Mouse (Mus musculus) kidney, embryonic 16.5 days (tissue): ENCODE measurements around the gene Cd180. TPM values are rescaled to one million over a fixed set of nuclear protein-coding genes. Genes with fewer than 3 reads are reported as not detected.
A peak's percentile ranks its signal among the peaks of the same experiment; 100 is the strongest.
"Not testable (repeated sequence)": the region's sequence is repeated elsewhere in the genome, so short reads cannot be mapped to it uniquely, and the experiment has no call there.

Source experiments
- ATAC-seq: fragments of 200-750 bp; cut with Nextera tagmentation; 2 replicates; pipeline ENCODE4 v1.8.0; 2017; ENCODE audit warnings: moderate TSS enrichment; ENCODE audit not compliant: low FRiP score, low TSS enrichment
- H3K27ac ChIP-seq: fragments of 300-500 bp; sonication (generic); 2 replicates; pipeline ENCODE4 v1.5.1; 2014; ENCODE audit warnings: low read length
- H3K27me3 ChIP-seq: fragments of 300-500 bp; sonication (generic); 2 replicates; pipeline ENCODE4 v1.6.1; 2014; ENCODE audit warnings: low read length, control low read depth, mixed read lengths; ENCODE audit not compliant: insufficient read depth
- H3K36me3 ChIP-seq: fragments of 300-500 bp; sonication (generic); 2 replicates; pipeline ENCODE4 v1.6.1; 2014; ENCODE audit warnings: low read length, control low read depth, mixed read lengths; ENCODE audit not compliant: insufficient read depth
- H3K4me1 ChIP-seq: fragments of 300-500 bp; sonication (generic); 2 replicates; pipeline ENCODE4 v1.6.1; 2014; ENCODE audit warnings: low read length, control low read depth, mixed read lengths; ENCODE audit not compliant: insufficient read depth
- H3K4me2 ChIP-seq: fragments of 300-500 bp; sonication (generic); replicated peaks from 2 replicates; pipeline ENCODE4 v1.6.1; 2014; ENCODE audit warnings: low read depth, low read length
- H3K4me3 ChIP-seq: fragments of 300-500 bp; sonication (generic); 2 replicates; pipeline ENCODE4 v1.5.1; 2014; ENCODE audit warnings: mild to moderate bottlenecking, low read length
- H3K9ac ChIP-seq: fragments of 300-500 bp; sonication (generic); replicated peaks from 2 replicates; pipeline ENCODE4 v1.6.1; 2014; ENCODE audit warnings: low read length
- H3K9me3 ChIP-seq: fragments of 300-500 bp; sonication (generic); 2 replicates; pipeline ENCODE4 v1.6.1; 2016; ENCODE audit warnings: low read length, control low read depth
- WGBS: fragments of 180-500 bp; shearing (Covaris S2); extraction: QIAGEN DNeasy Blood & Tissue Kit; methylation state at CpG from one replicate; pipeline ENCODE4 v1.1.7; 2014; 5-methylcytosine and 5-hydroxymethylcytosine counted together
- polyA plus RNA-seq: library from polyadenylated mRNA; unstranded; fragments of >200 nt; fragmentation: Nextera tagmentation; extraction: Ambion mirVana; gene quantifications from 2 replicates; pipeline ENCODE4 v1.2.1, GENCODE M21; 2015

Gene Cd180
- polyA plus RNA-seq, 1 experiment from 2014 or later, result 0.29 TPM

DNA sequence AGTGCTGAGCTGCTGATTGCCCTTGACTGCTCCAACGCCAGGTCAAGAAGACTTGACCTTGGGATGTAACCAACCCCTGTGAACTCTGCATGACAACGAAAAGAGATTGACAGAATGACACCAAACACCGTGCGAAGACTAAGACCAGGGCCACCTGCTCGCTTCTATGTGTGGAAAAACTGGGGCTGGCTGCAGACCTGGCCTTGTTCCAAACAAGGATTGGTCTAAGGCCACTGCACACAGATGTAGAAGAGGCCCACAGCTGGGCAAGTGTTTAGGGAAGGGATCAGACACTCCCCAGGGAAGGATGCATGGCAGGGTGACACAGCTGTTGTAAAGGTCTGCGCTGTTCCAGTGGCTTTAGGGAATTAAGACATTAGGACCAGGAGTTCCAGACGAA is 22.9 kb upstream of the Cd180 start:
- no peaks in the 10 kb centered on the region for H3K36me3 ChIP-seq
- 0 out of 2 replicates have a peak, but pooled peaks have one; percentile 19 for ATAC-seq
- 62% methylated on average over 7 of the region's 7 CpGs for WGBS

DNA sequence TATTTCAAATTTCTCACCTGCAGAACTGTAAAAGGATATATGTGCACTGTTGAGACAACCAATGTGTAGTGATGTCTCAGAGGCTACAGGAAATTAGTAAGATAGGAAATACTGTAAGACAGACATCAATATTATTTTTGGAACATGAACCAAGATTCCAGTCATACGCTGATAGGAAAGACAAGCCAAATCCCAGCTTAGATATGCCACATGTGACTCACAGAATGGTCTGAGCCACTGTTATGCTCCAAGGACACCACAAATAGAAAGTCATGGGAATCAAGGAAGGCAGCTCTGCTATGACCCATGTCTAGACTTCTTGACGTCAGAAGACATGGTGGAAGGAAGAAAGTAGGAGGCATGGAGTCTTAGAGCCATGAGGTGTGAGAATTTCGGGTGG is 19.3 kb upstream of the Cd180 start:
- Histone ChIP-seq H3K27me3 (no peaks in the 10 kb centered on the region), H3K27ac (no peak overlapping the region), H3K9ac (no peak overlapping the region), H3K36me3 (no peaks in the 10 kb centered on the region), H3K9me3 (peaks cover 4% of the 10 kb centered on the region; the same call in 1 of the 2 replicates), H3K4me2 (no peak overlapping the region), H3K4me1 (peaks cover 9% of the 10 kb centered on the region), H3K4me3 (no peak overlapping the region)
- no peak for ATAC-seq
- 78% methylated on average over 3 of the region's 3 CpGs for WGBS

More for the DNA sequence above, 22.9 kb upstream of the Cd180 start:
- H3K9ac ChIP-seq, result no peak overlapping the region
- H3K9me3 ChIP-seq, result peaks cover 4% of the 10 kb centered on the region; the same call in 1 of the 2 replicates
- no peak overlapping the region for H3K4me2 ChIP-seq
- H3K4me1 ChIP-seq, result peaks cover 9% of the 10 kb centered on the region
- no peak overlapping the region for H3K4me3 ChIP-seq
- H3K27me3 ChIP-seq, result no peaks in the 10 kb centered on the region
- H3K27ac ChIP-seq, result no peak overlapping the region

DNA sequence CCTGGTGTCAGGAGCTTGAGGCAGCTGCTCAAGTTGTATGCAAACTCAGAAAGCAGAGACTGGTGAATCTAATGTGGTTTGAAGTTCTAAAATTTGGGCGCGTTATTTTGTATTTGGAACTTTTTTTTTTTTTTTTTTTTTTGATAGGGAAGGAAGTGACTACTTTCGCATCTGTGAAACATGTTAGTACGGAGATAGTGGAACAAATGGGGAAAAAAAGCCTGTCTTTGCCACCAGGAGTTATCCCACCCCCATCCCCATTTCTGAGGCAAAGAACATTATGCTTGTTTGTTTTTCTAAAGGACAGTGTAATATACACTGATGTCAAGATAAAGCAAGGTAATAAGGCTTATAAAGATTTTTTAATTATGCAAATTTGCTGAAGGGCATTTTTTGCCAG is 15.8 kb upstream of the Cd180 start:
- H3K27me3 ChIP-seq, ATAC-seq, H3K4me1 ChIP-seq, H3K36me3 ChIP-seq, H3K27ac ChIP-seq, H3K4me2 ChIP-seq, H3K4me3 ChIP-seq, H3K9ac ChIP-seq, H3K9me3 ChIP-seq: not testable (repeated sequence)
- 80% methylated on average over 4 of the region's 4 CpGs for WGBS

DNA sequence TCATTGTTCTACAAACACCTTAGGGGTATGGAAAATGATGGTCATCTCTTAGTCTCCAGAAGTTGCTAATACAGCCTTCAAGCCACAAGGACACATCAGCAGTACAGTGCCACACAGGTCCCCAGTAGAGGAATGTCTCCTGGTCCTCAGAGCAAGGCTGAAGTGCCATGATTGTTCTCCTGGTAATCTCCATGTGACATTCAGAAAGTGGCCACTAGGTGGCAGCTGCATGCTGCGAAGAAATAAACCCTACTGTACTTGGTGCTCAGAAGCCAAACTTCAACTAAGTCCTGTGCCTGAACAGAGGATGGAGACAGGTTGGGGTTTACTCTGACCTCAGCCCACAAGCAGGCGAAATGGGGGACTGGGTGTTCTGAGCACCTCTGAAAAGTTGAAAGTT is 14.9 kb upstream of the Cd180 start:
- Histone ChIP-seq H3K36me3 (no peaks in the 10 kb centered on the region), H3K9ac (no peak overlapping the region), H3K4me2 (no peak overlapping the region), H3K27ac (no peak overlapping the region), H3K27me3 (no peaks in the 10 kb centered on the region), H3K4me3 (no peak overlapping the region), H3K9me3 (no peaks in the 10 kb centered on the region), H3K4me1 (no peaks in the 10 kb centered on the region)
- 4% methylated on average over 2 of the region's 2 CpGs for WGBS
- ATAC-seq, result peak; percentile 67

DNA sequence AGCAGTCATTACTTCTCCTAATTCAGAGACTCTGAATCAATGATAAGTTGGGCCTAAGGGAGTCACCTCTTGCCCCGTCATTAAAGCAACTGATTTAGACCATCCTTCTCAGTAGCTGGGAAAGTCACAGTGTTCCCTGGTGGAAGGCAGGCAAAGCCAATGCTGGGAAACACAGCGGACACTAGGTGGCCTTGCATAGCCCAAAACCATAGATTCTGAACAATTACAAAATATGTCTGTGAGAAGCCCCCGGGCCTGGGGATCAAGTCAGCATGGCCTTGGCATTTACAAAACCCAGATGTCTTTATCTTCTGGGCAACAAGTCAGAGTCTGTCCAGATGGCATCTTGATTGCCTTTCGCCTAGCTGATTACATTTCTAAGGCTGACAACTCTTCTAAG is 8.5 kb upstream of the Cd180 start:
- H3K9ac ChIP-seq, result no peak overlapping the region
- no peaks in the 10 kb centered on the region for H3K9me3 ChIP-seq
- ATAC-seq, result no peak
- 76% methylated on average over 4 of the region's 4 CpGs for WGBS
- no peak overlapping the region for H3K4me2 ChIP-seq
- H3K36me3 ChIP-seq, result no peaks in the 10 kb centered on the region
- H3K27ac ChIP-seq, result no peak overlapping the region
- H3K4me3 ChIP-seq, result no peak overlapping the region
- H3K4me1 ChIP-seq, result no peaks in the 10 kb centered on the region
- H3K27me3 ChIP-seq, result no peaks in the 10 kb centered on the region

DNA sequence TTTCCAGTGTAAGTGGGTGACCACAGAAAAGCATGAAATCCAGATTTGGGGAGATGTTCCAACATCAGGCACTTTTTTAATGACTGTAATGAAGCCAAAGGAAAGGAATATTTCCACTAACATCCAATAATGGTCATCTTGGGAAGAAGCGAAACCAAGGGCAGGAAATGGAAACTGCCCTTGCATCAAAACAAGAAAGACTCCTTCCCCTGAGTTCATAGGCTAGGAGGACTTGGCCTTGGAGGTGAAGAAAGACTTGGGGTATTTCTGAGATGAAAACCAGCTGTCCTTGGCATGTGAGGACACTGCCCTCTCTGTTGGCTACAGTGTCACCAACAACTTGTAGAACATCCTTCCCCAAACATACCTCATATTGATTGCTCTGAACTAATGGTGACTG is 5.2 kb upstream of the Cd180 start:
- no peaks in the 10 kb centered on the region for H3K9me3 ChIP-seq
- H3K36me3 ChIP-seq, result no peaks in the 10 kb centered on the region
- no peak overlapping the region for H3K4me2 ChIP-seq
- peaks cover 8% of the 10 kb centered on the region; the same call in 1 of the 2 replicates for H3K4me1 ChIP-seq
- H3K27me3 ChIP-seq, result no peaks in the 10 kb centered on the region
- no peak overlapping the region for H3K4me3 ChIP-seq
- H3K27ac ChIP-seq, result no peak overlapping the region
- ATAC-seq, result no peak
- 82% methylated on average over 1 of the region's 1 CpGs for WGBS
- no peak overlapping the region for H3K9ac ChIP-seq

DNA sequence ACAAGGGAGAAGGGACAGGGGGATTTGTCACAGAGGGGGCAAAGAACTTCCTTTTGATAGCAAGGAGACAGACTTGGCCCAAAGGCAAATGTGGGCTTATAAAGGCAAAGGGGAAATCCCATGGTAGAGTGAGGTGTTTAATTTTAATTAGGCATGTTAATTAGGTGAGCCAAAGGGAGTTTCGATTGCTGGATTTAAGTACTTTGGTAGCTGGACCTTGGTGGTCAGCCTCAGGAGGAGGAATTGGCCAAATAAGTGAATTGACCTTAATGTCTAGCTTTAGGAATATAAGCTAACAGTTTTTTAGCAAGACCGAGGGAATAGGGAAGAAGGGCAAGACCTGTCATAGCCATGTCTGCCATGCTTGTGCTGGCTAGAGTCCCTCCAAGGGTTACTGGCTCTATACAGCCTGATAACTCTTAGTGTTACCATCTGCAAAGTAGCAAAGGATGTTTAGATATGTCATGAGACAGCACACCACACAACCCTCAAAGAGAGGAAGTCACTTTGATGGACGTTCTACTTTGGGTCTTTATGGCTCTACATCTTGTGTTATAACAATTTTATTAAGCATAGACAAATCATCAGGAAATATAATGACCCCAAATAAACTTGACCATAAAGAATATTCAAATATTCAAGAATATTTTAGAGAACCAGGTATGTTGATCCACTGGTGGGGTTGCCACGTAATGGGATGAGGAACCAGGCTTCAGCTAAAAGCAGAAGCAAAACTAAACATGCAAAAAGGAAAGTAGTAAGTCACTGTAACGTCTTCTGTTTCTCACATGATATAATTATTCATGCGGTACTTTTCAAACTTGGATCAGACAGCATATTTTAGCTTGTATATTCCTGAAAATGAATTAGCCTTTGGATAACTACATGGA is 3.9 kb upstream of the Cd180 start:
- WGBS, result 79% methylated on average over 6 of the region's 6 CpGs
- no peak overlapping the region for H3K27ac ChIP-seq
- no peak for ATAC-seq

DNA sequence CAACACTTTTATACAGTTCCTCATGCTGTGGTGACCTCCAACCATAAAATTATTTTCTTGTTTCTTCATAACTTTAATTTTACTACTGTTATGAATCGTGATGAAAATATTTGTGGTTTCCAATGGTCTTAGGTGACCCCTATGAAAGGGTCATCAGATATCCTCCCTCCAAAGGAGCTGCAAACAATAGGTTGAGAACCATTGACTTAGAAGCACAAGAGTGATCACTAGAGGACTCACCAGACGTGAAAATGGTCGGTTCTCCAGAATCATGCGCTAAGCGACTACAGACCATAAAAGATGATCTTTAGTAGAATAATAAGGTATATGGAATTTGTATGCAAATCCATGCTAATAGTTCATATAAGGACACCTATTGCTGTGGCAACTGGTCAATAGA is 3.2 kb upstream of the Cd180 start:
- H3K27me3 ChIP-seq, result no peaks in the 10 kb centered on the region
- no peaks in the 10 kb centered on the region for H3K36me3 ChIP-seq
- no peaks in the 10 kb centered on the region for H3K9me3 ChIP-seq
- peaks cover 8% of the 10 kb centered on the region; the same call in 1 of the 2 replicates for H3K4me1 ChIP-seq
- no peak overlapping the region for H3K9ac ChIP-seq
- no peak overlapping the region for H3K27ac ChIP-seq
- no peak for ATAC-seq
- no peak overlapping the region for H3K4me3 ChIP-seq
- WGBS, result 87% methylated on average over 5 of the region's 5 CpGs
- no peak overlapping the region for H3K4me2 ChIP-seq

More for the DNA sequence above, 3.9 kb upstream of the Cd180 start:
- H3K4me3 ChIP-seq, result no peak overlapping the region
- H3K4me1 ChIP-seq, result peaks cover 8% of the 10 kb centered on the region; the same call in 1 of the 2 replicates
- no peaks in the 10 kb centered on the region for H3K27me3 ChIP-seq
- H3K4me2 ChIP-seq, result no peak overlapping the region
- no peaks in the 10 kb centered on the region for H3K36me3 ChIP-seq
- H3K9ac ChIP-seq, result no peak overlapping the region
- H3K9me3 ChIP-seq, result no peaks in the 10 kb centered on the region

DNA sequence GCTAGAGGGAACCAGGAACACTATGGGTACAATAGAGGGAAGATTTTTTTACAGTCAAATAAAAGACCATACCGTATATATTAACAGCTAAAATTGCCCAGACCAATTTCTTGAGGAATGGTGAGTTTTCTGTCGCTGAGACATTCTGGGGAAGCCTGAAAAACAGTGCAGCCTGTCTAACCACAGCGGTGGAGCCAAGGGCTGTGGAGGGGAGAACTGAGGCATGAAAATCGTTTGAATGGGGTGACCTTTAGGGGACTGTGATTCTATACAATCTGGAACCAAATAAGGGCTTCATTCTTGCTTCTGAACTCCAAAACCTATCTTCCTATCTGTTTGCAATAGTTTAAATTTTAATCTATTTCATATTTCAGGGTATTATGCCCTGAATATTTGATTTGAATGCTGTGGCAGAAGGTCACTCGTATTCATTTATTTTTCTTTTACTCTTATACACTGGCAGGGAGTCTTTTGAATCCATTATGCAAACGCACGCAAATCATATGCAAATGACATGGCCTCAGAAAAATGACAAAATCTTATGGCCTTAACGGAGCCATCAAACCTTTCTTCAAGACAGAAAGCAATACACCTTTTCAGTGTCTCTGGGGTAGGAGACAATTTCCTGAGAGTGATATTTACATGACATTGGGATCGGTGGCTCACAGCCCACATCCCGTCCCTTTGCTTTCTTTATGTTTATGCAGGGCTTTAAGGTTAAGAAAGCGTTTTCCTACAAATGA is 1.8 kb upstream of the Cd180 start:
- no peaks in the 10 kb centered on the region for H3K27me3 ChIP-seq
- H3K36me3 ChIP-seq, result no peaks in the 10 kb centered on the region
- H3K27ac ChIP-seq, result no peak overlapping the region
- H3K9ac ChIP-seq, result no peak overlapping the region
- H3K4me2 ChIP-seq, result no peak overlapping the region
- 68% methylated on average over 11 of the region's 11 CpGs for whole genome bisulfite sequencing
- H3K4me3 ChIP-seq, result no peak overlapping the region
- peaks cover 8% of the 10 kb centered on the region; the same call in 1 of the 2 replicates for H3K4me1 ChIP-seq
- no peaks in the 10 kb centered on the region for H3K9me3 ChIP-seq
- no peak for ATAC-seq

DNA sequence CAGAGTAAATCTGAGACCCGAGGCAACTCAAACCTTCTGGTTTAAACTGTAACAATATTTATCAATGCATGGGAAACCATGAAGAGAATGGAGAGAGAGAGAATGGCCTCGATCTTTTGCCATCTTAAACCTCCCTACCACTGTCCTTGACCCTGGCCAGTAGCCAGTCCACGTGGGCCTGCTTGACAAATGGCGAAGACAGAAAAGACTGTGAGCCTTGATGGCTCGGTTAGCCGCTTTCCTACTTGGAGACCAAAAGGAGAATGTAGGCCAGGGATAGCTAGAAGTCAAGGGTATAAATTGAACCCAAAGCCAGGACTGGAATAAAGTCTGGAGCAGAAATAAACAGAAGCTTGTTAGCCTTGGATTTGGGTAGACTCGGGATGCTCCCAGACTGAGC is 796 bp downstream of the Cd180 start:
- Histone ChIP-seq H3K9ac (no peak overlapping the region), H3K4me2 (no peak overlapping the region), H3K27ac (no peak overlapping the region), H3K9me3 (no peaks in the 10 kb centered on the region), H3K4me3 (no peak overlapping the region), H3K36me3 (no peaks in the 10 kb centered on the region), H3K27me3 (no peaks in the 10 kb centered on the region), H3K4me1 (peaks cover 20% of the 10 kb centered on the region)
- WGBS, result 90% methylated on average over 7 of the region's 7 CpGs
- no peak for ATAC-seq
